Mouse (Mus musculus) spleen, postnatal 4 days (tissue): ENCODE results near the gene Tcf3.
A peak's percentile ranks its signal among the peaks of the same experiment; 100 is the strongest.

Source experiments
- DNase-seq, 2 experiments: peaks; one replicate each; pipeline ENCODE4 v3.0.0; 2022; ENCODE audit warnings: low spot score in 2 of 2

Tcf3 gene

DNA sequence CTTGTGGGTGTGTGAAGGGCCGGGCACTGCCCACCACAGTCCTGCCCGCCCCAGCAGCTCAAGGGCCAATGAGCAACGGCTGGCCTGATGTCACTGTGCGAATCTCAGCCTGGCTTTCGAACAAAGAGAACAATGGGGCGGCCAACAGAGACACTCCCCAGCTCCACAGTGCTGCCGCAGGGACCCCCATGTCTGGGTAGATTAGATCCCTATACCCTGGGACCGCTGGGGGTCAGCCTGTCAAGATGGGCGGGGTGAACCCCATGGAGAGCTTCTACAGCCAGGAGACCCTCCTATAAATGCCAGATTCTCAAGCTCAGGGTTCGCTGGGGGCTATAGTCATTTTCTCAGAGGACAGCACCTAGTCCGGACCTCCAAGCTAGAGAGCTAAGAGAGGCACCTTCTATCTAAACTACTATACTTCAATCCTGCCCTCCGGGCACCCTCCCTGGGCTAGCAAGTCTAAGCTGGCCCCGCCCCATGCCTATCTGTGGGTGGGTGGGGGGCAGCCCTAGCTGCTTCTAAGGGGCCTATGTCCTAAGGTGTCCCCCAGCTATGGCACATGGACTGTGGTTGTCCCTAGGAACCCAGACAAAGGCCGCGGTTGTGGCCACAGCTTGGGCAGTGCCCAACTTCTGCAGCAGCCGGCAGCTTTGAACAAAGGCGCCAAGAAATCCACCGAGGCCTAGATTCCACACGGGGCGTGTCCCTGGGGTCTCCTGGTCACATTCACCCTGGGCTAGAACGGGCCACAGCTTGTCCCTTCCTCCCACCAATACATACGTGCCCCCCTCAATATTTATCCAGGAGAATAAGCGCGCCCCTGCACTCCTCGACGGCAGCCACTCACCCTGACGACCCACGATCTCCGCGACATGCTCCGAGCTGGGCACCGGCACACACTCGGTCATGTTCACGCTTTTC lies 47.4 kb downstream of the Tcf3 start:
- DNase-seq, result no peak

DNA sequence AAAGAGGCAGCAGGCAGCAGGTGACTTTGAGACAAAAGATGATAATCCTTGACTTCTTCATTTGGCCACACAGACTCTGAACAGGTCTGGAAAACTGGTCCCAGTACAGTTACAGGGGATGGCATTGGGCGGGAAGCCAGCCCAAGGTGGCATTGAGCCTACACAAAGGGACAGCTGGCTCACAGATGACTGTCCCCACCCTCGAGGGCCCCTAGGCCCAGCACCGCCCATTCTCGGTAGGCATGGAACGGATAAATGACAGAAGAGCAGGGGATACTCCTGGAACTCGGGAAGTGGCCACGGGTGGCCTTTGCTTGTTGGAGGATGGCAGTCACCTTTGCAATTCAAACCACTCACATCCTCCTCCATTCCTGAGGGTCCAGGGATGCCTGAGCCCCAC lies 48.1 kb downstream of the Tcf3 start:
- DNase-seq, result no peak

DNA sequence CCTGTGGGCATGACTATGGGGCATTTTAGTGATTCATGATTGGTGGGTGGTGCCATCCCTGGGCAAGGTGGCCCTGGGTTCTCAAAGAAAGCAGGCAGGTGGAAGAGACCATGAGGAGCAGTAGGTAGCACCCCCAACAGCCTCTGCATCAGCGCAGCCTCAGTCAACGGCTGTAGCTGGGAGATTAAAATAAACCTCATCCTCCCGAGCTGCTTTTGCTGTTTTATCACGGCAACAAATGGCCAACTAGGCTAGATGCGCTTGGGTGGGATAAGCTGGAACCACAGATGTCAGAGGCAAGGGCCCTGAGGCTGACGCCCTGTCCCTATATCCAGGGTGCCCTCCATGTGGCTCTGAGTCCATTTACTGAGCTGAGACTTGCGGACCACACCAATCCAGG lies 48.7 kb downstream of the Tcf3 start:
- peak in 1 of 2 experiments; percentile 49 for DNase-seq

DNA sequence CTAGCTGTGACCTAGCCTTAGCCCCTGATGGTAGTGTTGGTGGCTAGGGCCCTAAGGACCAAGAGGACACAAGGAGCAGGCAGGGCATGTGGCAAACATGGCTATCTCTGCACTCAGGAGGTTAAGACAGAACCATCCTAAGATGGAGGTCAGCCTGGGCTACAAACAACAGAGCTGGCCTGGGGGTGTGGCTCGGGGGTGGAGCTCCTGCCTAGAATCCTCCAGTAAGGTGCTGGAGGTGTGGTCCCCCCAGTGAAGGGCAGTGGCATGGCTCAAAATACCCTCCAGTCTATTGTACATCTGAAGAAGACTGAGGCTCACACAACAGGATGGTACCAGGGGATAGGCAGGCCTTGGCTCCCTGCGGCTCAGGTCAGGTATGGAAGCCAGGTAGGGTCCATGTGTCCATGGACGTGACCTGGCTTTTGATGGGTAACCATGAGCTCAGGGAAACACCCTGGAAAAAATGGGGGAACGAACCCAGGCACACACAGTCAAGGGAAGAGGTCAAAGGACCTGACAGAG lies 49.3 kb downstream of the Tcf3 start:
- DNase-seq, result no peak

DNA sequence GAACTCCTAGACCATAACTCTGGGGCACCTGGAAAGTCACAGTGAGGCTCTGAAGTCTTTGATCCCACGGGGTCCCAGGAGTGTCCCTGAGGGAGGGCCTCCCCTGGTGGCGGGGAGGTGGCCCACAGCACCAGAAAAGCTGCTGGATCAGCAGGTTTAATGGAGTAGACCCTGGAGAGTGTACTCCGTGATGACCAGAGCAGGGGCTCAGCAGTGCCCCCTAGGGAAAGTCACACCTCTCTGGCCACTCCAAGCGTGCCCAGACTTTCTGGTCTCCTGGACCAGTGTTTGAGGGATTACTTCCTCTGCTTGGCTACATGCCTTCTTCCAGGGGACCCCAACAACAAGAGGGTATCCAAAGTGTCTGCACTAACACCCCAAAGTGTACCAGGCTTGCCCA lies 50.0 kb downstream of the Tcf3 start:
- no peak for DNase-seq

DNA sequence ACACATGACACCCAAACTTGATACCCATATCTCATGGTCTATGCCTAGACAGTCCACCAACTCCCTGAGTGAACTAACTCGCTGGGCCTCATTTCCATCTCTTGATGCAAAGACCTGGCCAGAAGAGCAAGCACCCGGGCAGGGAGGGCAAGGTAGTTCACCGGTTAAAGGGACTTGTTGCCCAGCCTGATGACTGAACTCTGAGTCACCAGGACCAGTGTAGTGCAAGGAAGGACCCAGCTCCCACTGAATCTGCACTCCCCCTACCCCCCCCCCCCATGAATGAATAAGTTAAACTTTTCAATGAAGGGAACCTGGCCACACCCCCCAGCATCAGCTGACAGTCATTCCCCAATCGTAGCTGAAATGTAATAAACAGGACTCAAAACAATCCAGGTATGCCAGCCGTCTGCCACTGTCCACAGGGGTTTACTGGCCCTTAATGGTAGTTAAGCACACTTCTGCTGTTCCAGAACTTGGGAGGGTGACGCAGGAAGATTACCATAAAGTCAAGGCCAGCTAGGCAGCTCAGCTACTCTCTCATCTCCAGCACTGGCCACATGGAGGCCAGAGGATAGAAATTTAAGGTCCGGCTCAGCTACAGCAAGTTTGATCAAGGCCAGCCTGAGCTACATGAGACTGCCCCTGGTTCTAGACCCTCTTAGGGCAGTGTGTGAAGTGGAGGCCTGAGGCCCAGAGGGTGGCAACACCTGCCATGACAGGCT lies 50.6 kb downstream of the Tcf3 start:
- DNase-seq, result no peak

DNA sequence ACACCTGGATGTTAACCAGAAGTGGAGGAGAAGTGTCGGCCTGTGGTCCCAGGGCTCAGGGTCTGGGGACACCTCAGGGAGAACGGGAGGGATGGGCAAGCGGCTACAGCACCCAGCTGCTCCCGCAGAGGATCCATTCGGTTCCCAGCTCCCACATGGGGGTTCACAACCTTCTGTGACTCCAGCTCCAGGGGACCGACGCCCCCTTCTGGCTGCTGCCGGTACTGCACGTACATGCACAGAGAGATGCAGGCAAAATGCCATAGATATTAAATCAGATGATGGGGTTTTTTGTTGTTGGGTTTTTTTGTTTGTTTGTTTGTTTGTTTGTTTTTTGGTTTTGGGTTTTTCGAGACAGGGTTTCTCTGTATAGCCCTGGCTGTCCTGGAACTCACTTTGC lies 55.7 kb downstream of the Tcf3 start:
- peak; percentile 52 to 84 for DNase-seq

DNA sequence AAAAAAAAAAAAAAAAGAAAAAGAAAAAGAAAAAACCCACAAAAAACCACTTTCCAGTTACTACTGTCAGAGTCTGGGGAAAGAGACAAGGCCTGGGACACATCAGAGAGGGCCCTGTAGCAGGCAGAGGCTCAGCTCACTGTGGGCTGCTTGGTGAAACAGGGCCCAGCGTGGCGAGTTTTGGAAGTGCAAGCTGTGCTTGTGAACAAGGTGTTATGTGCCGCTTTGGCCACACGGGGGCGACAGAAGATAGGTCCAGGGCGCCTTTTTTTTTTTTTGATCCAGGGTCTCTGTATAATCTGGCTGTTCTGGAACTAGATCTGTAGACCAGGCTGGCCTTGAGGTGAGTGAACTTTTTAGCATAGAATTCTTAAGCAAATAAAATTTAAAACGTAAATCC lies 57.3 kb downstream of the Tcf3 start:
- DNase-seq, result peak; percentile 91 to 98

DNA sequence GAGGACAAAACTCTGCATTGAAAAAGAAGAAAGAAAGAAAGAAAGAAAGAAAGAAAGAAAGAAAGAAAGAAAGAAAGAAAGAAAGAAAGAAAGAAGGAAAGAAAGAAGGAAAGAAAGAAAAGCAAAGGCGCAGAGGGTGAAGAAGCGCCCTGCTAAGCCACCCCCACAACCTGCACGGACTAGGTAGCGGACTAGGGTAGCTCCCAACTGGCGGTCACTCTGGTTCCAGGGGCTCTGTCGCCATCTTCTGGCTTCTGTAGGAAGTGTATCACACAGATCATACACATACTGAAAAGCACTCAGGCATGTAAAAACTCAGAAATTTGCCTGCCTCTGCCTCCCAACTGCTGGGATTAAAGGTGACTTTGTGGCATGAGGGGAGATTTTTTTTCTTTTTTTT lies 59.4 kb downstream of the Tcf3 start:
- DNase-seq, result peak; percentile 83 to 90

DNA sequence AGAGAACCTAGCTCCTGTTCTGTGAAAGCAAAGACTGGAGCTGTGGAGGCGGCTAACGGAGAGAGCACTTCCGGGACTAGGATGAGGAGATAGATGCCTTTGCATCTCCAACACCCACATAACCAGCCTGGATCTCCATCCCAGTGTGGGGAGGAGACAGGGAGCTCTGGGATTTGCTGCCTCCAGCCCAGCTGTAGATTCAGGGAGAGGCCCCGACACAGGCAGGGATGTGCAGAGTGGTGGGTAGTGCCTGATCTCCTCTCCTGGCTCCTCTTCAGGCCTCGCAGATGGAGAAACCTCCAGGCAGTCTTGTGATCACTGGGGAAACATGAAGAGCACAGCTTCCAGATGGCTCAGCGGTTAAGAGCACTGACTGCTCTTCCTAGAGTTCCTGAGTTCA lies 60.7 kb downstream of the Tcf3 start:
- DNase-seq, result no peak

DNA sequence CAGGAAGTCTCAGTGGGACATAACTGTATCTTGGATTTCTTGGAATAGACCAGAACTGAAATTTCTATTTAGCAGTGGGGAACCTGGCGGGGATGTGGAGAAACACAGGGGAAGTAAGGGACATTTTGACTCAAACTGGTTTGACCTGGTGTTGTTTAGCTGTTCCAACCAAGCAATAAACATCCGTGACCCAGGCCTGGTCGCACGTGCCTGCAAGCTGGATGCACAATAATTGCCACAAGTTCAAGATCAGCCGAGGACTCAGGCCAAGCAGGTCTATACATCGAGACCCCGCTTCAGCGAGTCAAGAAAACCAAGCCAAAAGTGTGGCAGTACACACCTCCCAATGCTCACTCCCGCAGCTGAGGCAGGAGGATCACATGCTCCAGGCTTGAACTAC lies 61.5 kb downstream of the Tcf3 start:
- DNase-seq, result no peak

DNA sequence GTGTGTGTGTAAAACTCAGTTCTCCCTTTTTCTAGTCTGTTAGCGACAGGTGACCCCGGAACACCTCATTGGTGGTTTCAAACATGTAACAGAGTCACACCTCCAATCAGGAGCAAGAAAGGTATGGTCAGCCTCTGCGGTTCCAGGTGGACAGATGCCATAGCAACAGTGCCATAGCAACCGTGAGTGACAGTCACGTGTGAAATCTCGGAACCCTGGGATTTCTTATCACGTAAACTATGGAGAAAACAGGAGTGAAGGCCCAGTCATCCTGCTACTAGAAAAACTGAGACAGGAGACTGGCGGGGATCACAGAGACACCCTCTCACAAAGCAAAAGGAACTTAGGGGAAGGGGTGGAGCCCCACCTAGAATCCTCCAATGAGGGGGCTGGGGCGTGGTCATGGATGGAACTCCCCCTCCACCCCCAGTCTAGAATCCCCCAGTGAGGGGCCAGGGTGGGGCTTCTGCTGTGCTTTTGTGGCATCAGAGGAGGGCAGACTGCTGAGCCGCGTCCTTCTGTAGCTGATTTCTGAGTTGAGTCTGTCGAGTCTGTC lies 62.0 kb downstream of the Tcf3 start:
- peak in 1 of 2 experiments; percentile 53 for DNase-seq

DNA sequence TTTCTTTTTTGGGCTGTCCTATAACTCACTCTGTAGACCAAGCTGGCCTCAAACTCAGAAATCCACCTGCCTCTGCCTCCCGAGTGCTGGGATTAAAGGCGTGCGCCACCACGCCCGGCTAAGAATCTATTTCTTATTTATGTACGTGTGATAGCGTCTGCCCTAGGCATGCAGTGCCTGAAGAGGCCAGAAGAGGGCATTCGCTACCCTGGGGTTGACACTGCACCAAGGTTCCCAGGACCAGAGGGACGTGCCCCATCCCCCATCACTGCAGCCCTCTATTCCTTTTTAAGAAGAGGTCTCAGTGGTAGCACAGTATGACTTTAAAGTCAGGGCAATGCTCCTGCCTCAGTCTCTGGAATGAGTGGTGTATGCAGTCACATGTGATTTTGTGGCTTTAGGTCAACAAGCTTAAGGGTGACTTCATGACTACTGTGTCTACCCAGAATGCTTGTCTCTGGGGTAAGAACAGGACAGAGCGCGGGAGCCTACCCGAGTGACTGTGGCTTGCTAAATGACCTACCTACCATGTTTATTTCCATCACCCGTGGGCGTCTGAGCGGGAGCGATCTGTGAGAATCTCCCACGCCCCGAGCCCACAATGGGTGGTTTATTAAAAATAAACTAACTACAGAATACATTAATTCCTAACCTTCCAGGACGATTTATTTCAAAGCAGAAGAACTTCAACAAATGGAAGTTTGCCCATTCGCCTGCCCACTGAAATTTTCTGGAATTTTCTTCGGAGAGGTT lies 63.3 kb downstream of the Tcf3 start:
- peak in 1 of 2 experiments; percentile 49 for DNase-seq

DNA sequence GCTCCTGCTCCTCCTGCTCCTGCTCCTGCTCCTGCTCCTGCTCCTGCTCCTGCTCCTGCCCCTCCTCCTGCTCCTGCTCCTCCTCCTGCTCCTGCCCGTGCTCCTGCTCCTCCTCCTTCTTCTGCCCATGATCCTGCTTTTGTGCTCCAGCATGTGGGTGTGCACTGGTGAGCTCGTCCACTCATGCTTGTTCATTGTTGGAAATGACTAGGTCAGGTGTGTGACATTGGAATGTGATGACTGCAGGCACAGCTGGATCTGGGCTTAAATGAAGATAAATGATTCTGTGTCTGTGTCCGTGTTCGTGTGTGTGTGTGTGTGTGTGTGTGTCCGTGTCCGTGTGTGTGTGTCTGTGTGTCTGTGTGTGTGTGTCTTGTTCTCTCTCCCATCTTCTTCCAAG lies 65.1 kb downstream of the Tcf3 start:
- no peak for DNase-seq

DNA sequence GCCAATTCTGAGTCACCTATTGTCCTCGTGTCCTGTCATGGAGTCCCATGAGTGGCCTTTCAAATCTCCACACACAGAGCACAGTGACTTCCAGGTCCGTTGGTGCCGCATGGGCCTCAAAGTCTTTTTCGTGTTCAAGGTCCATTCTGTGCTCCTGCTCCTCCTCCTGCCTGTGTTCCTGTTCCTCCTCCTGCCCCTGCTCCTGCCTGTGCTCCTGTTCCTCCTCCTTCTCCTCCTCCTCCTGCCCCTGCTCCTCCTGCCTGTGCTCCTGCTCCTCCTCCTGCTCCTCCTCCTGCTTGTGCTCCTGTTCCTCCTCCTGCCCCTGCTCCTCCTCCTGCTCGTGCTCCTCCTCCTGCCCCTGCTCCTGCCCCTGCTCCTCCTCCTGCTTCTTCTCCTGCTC lies 65.5 kb downstream of the Tcf3 start:
- no peak for DNase-seq

DNA sequence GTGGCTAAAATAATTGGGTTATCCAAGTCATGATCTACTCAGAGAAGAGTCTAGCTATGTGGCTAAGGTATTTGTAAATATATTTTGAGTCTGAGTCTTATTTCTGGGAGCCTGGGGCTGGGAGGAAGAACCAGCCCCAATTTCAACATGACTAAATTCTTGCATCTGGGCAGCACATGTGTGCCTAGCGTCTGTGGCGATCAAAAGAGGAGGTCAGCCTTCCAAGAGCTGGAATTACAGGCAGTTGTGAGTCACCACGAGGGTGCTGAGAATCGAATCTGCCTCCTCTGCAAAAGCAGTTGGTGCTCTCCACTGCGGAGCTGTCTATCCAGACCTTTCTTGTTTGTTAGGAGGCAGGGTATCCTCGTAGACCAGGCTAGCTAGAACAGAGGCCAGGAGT lies 67.7 kb downstream of the Tcf3 start:
- DNase-seq, result no peak

DNA sequence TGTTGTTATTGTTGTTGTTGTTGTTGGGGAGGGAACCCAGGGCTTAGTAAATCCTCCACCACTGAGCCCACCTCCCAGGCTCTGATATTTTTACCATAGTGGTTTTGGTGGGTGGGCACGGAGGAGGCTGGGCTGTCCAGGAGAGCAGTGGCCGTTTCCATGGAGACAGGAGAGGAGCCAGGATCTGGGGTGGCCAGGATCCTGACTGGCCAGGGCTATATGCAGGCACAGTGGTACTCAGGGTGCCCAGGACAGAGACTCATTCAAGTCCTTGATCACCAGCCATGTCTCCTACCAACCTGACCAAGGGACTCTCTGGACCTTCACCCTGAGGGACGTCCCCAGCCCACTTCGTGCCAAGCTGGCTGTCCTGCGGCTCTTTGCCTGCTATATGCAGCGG lies 69.7 kb downstream of the Tcf3 start:
- DNase-seq, result no peak
